Mouse (Mus musculus) hindbrain, embryonic 13.5 days (tissue): Measurements from ENCODE around the gene Fxyd5. TPM values are rescaled to one million over a fixed set of nuclear protein-coding genes. Genes with fewer than 3 reads are reported as not detected.

Experiments
- ATAC-seq: fragments of 200-750 bp; cut with Nextera tagmentation; 2 replicates; pipeline ENCODE4 v1.8.0; 2017; ENCODE audit warnings: moderate TSS enrichment; ENCODE audit not compliant: low FRiP score
- H3K27ac ChIP-seq: fragments of 300-500 bp; sonication (generic); 2 replicates; pipeline ENCODE4 v1.5.1; 2015; ENCODE audit warnings: inconsistent platforms, mild to moderate bottlenecking, moderate library complexity
- H3K27me3 ChIP-seq: fragments of 300-500 bp; sonication (generic); 2 replicates; pipeline ENCODE4 v1.6.1; 2015; ENCODE audit warnings: mild to moderate bottlenecking, inconsistent platforms
- H3K36me3 ChIP-seq: fragments of 300-500 bp; sonication (generic); 2 replicates; pipeline ENCODE4 v1.6.1; 2015; ENCODE audit warnings: mild to moderate bottlenecking, inconsistent platforms
- H3K4me1 ChIP-seq: fragments of 300-500 bp; sonication (generic); replicated peaks from 2 replicates; pipeline ENCODE4 v1.6.1; 2015; ENCODE audit warnings: inconsistent platforms
- H3K4me2 ChIP-seq: fragments of 300-500 bp; sonication (generic); 2 replicates; pipeline ENCODE4 v1.6.1; 2015; ENCODE audit warnings: inconsistent platforms, mild to moderate bottlenecking, moderate library complexity
- H3K4me3 ChIP-seq: fragments of 300-500 bp; sonication (generic); 2 replicates; pipeline ENCODE4 v1.5.1; 2015; ENCODE audit warnings: mild to moderate bottlenecking, inconsistent platforms
- H3K9ac ChIP-seq: fragments of 300-500 bp; sonication (generic); 2 replicates; pipeline ENCODE4 v1.6.1; 2015; ENCODE audit warnings: mild to moderate bottlenecking, inconsistent platforms
- H3K9me3 ChIP-seq: fragments of 300-500 bp; sonication (generic); 2 replicates; pipeline ENCODE4 v1.6.1; 2016; ENCODE audit warnings: inconsistent platforms
- WGBS: fragments of 180-500 bp; shearing (Covaris S2); methylation state at CpG from one replicate; pipeline ENCODE4 v1.1.7; 2015; 5-methylcytosine and 5-hydroxymethylcytosine counted together
- microRNA-seq: library from miRNA; unstranded; fragments of <30 nt; microRNA quantifications from one replicate; pipeline ENCODE4, GENCODE M21; 2016
- polyA plus RNA-seq: library from polyadenylated mRNA; unstranded; fragments of >200 nt; fragmentation: Nextera tagmentation; extraction: Ambion mirVana; gene quantifications from 2 replicates; pipeline ENCODE4 v1.2.1, GENCODE M21; 2015

Gene Fxyd5
- polyA plus RNA-seq, 1 experiment from 2014 or later, result 13.0 TPM

DNA sequence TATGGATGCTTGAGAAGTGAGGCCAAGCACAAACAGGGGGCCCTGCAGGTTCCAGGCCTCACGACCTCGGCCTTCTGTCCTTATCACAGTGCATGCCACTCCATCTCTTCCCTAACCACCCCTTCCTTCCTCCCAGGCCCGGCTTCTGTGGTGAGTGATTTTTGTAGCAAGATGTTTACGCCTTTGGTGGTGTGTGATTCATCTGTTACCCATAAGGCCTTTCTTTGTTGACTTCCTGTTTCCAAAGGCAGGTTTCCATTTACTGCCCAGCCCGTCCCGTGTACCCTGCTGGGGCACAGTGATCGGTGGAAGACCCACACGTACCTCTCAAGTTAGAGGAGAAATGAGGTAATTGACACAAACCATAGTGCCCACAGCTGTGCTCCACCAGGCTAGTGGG, 39.6 kb downstream of the Fxyd5 start:
- no peak overlapping the region for H3K27ac ChIP-seq
- no peak overlapping the region for H3K4me3 ChIP-seq
- no peaks in the 10 kb centered on the region for H3K9me3 ChIP-seq
- no peak overlapping the region for H3K4me2 ChIP-seq
- no peak for ATAC-seq
- H3K36me3 ChIP-seq, result no peaks in the 10 kb centered on the region
- 83% methylated on average over 8 of the region's 8 CpGs for WGBS
- H3K9ac ChIP-seq, result no peak overlapping the region
- no peaks in the 10 kb centered on the region for H3K27me3 ChIP-seq
- peaks cover 7% of the 10 kb centered on the region; the same call in 1 of the 2 replicates for H3K4me1 ChIP-seq

DNA sequence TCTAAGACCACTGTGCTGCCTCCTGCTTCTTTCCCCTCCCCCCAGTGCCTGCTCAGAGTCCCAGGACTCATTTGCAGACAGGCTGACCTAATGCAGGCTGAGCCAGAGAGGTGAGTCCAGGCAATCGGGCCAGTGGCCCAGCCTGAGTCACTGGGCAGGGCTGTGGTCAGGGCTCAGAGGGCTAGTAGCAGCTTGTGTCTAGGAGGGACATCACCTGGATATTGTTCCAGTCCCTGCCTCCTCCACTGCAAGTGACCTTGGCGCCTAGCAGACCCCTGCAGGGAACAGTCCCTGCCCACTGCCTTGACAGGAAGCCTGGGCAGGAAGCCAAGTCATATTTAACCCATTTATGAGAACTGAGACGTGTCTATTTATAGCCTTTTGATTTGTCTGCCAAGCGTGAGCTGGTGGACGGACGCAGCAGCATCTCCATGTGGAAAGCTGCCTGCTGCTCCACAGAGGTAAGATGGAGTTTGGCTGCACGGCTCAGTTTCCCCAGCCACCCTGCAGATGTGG, 41.7 kb downstream of the Fxyd5 start:
- H3K9me3 ChIP-seq, result no peaks in the 10 kb centered on the region
- H3K27me3 ChIP-seq, result no peaks in the 10 kb centered on the region
- H3K9ac ChIP-seq, result no peak overlapping the region
- no peak overlapping the region for H3K4me2 ChIP-seq
- peaks cover 7% of the 10 kb centered on the region; the same call in 1 of the 2 replicates for H3K4me1 ChIP-seq
- H3K27ac ChIP-seq, result no peak overlapping the region
- 50% methylated on average over 7 of the region's 7 CpGs for WGBS
- no peak for ATAC-seq
- no peak overlapping the region for H3K4me3 ChIP-seq
- H3K36me3 ChIP-seq, result no peaks in the 10 kb centered on the region

DNA sequence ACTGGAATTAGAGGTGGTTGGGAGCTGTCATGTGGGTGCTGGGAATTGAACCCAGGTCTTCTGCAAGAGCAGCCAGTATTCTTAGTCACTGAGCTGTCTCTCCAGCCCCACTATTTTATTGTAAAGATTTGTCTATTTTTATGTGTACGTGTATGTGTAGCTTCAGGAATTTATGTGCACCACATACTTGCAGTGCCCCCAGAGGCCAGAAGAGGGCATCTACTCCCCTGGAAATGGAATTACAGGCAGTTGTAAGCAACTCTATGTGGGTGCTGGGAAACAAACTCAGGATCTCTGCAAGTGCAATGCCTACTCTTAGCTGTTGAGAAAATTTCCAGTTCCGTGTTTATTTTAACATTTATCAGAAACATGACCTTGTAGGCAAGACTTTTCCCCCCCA, 45.8 kb downstream of the Fxyd5 start:
- WGBS, result 97% methylated on average over 2 of the region's 2 CpGs
- Histone ChIP-seq H3K4me3 (no peak overlapping the region), H3K9me3 (no peaks in the 10 kb centered on the region), H3K9ac (no peak overlapping the region), H3K27me3 (no peaks in the 10 kb centered on the region), H3K4me2 (no peak overlapping the region), H3K27ac (no peak overlapping the region), H3K36me3 (no peaks in the 10 kb centered on the region), H3K4me1 (peaks cover 7% of the 10 kb centered on the region; the same call in 1 of the 2 replicates)
- no peak for ATAC-seq

DNA sequence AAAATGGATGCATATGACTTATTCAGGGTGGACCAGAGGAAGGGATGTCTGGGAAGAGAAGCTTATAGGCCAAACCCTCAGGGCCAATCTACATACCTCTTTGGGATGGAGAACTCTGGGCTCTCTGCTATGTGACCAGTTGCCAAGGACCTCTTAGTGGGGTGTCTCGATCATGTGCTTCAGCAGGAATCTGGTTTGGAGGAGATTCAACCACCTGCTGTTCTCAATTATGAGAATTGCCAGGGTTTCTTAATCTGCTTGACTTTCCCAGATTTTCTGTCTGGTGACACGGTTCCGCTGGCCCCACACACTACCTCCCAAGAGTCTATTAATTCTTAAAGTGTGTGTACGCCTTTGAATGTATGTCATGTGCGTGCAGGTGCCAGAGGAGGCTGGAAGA, 48.3 kb downstream of the Fxyd5 start:
- no peak overlapping the region for H3K9ac ChIP-seq
- H3K27me3 ChIP-seq, result no peaks in the 10 kb centered on the region; the same call in 1 of the 2 replicates
- no peak overlapping the region for H3K27ac ChIP-seq
- no peak overlapping the region for H3K4me3 ChIP-seq
- no peaks in the 10 kb centered on the region for H3K36me3 ChIP-seq
- WGBS, result 86% methylated on average over 5 of the region's 5 CpGs
- H3K4me2 ChIP-seq, result no peak overlapping the region
- H3K4me1 ChIP-seq, result no peaks in the 10 kb centered on the region
- H3K9me3 ChIP-seq, result no peaks in the 10 kb centered on the region
- ATAC-seq, result no peak

DNA sequence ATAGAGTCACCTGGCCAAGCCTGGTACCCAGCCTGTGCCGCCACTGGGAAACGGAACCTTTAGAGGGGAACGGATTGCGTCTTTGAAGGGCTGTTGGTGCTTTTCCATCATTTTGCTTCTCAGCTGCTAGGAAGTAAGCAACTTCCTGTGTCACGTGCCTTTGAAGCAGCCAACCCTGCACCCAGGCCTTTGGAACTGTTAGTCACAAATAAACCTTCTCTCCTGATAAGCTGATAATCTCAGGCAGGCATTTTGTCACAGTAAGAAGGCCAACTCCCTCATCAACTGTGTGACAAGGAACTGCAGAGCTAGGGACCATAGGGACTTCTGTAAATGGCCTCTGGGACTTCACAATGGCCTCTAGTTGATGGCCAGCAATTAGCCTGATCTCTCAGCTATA, 50.1 kb downstream of the Fxyd5 start:
- no peak for ATAC-seq
- Histone ChIP-seq H3K4me3 (no peak overlapping the region), H3K27ac (no peak overlapping the region), H3K4me1 (no peaks in the 10 kb centered on the region), H3K36me3 (no peaks in the 10 kb centered on the region), H3K4me2 (no peak overlapping the region), H3K9ac (no peak overlapping the region), H3K27me3 (no peaks in the 10 kb centered on the region; the same call in 1 of the 2 replicates), H3K9me3 (no peaks in the 10 kb centered on the region)
- WGBS, result 79% methylated on average over 5 of the region's 5 CpGs

DNA sequence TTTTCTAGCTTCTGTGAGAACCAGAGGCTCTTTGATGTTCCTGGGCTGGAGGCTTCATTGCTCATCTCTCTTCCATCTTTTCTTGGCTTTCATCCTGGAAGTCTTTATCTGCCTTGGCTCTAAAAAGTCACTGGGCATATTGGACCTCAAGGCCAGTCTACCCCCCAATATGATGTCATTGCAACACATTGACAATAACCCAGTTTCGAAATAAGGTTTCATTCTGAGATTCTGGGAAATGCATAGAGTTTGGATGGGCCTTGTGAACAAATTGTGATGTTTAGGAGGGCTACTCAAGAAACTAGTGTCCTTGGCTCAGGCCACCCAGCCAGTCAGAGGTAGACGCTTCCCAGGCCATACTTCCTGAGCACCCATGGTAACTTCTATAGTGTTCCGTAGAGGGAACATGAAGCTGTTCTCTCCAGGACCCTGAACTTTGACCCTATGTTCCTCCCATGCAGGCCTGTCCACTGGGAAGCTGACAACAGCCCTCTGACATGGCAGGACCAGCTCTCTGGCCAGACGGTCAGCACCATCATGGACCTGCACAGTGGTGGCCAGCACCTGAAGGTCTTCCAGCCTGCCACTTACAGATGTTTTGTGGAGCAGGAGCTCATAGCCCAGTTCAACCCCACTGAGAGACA, 53.6 kb downstream of the Fxyd5 start:
- no peaks in the 10 kb centered on the region for H3K9me3 ChIP-seq
- H3K27ac ChIP-seq, result no peak overlapping the region
- no peak overlapping the region for H3K4me2 ChIP-seq
- no peak overlapping the region for H3K4me3 ChIP-seq
- no peaks in the 10 kb centered on the region; the same call in 1 of the 2 replicates for H3K27me3 ChIP-seq
- no peak overlapping the region for H3K9ac ChIP-seq
- 86% methylated on average over 4 of the region's 4 CpGs for WGBS
- H3K36me3 ChIP-seq, result no peaks in the 10 kb centered on the region
- H3K4me1 ChIP-seq, result no peaks in the 10 kb centered on the region
- no peak for ATAC-seq

DNA sequence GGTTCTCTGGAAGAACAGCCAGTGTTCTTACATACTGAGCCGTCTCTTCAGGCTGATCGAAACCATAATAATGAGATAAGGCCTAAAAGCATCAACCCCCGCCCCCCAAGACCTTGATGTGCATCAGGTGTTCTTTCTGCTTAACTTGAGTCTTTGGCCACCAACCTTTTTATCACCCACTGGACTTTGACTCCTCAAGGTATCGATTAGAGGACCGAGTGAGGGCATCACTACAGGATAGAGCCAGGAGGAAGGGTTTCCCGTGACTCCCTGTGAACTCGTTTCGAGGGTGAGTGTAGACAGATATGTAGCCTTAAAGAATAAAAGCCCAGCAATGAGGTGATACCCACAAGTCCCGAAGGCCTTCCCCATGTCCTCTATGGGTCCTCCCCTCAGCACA, 56.9 kb downstream of the Fxyd5 start:
- Histone ChIP-seq H3K27ac (no peak overlapping the region), H3K9ac (no peak overlapping the region)
- WGBS, result 89% methylated on average over 9 of the region's 9 CpGs

More for the DNA sequence above, 56.9 kb downstream of the Fxyd5 start:
- Histone ChIP-seq H3K36me3 (no peaks in the 10 kb centered on the region), H3K4me1 (no peaks in the 10 kb centered on the region), H3K4me2 (no peak overlapping the region), H3K27me3 (no peaks in the 10 kb centered on the region; the same call in 1 of the 2 replicates), H3K9me3 (no peaks in the 10 kb centered on the region), H3K4me3 (no peak overlapping the region)
- ATAC-seq, result no peak

Small RNAs within 50 kb of the gene (microRNA-seq; reads per million reads assigned to microRNA genes)
- gene Mir7050, result not detected

Other genes with a start within 250 kb of the Fxyd5 start
- gene Ffar2, start 218.7 kb downstream of the Fxyd5 start, polyA plus RNA-seq, result 0.22 TPM in 1 of 2 replicates, not detected in the other
- 0.13 TPM in 1 of 2 replicates, not detected in the other for gene Ffar3, start 186.3 kb downstream of the Fxyd5 start, polyA plus RNA-seq
- not detected in 2 replicates for gene Ffar1, start 180.9 kb downstream of the Fxyd5 start, polyA plus RNA-seq
- not detected in 2 replicates for gene Cd22, start 162.1 kb downstream of the Fxyd5 start, polyA plus RNA-seq
- 1.7 and 1.9 TPM in 2 replicates for gene Mag, start 127.6 kb downstream of the Fxyd5 start, polyA plus RNA-seq
- not detected in 2 replicates for gene Hamp2, start 117.8 kb downstream of the Fxyd5 start, polyA plus RNA-seq
- gene Hamp, start 98.4 kb downstream of the Fxyd5 start, polyA plus RNA-seq, result not detected in 2 replicates
- 25.9 and 26.0 TPM in 2 replicates for gene Usf2, start 85.7 kb downstream of the Fxyd5 start, polyA plus RNA-seq
- gene Lsr, start 69.0 kb downstream of the Fxyd5 start, polyA plus RNA-seq, result 17.2 and 18.8 TPM in 2 replicates
- 0.96 and 0.97 TPM in 2 replicates for gene Fam187b, start 68.7 kb downstream of the Fxyd5 start, polyA plus RNA-seq
- 108 and 116 TPM in 2 replicates for gene Fxyd7, start 9.0 kb upstream of the Fxyd5 start, polyA plus RNA-seq
- 27.3 and 30.6 TPM in 2 replicates for gene Fxyd1, start 14.7 kb upstream of the Fxyd5 start, polyA plus RNA-seq
- gene Lgi4, start 16.9 kb upstream of the Fxyd5 start, polyA plus RNA-seq, result 1.1 and 1.6 TPM in 2 replicates
- gene Fxyd3, start 34.2 kb upstream of the Fxyd5 start, polyA plus RNA-seq, result 0.79 and 1.3 TPM in 2 replicates
- 0.65 and 0.78 TPM in 2 replicates for gene Hpn, start 72.8 kb upstream of the Fxyd5 start, polyA plus RNA-seq
- gene Scn1b, start 84.5 kb upstream of the Fxyd5 start, polyA plus RNA-seq, result 4.7 and 5.2 TPM in 2 replicates
- gene Gramd1a, start 113.4 kb upstream of the Fxyd5 start, polyA plus RNA-seq, result 227 and 231 TPM in 2 replicates
- gene Scgb2b2, start 248.0 kb upstream of the Fxyd5 start, polyA plus RNA-seq, result not detected in 2 replicates
- not detected in 2 replicates for gene Scgb1b2, start 249.3 kb upstream of the Fxyd5 start, polyA plus RNA-seq